Mouse (Mus musculus): ENCODE measurements around the gene Spsb2. TPM values are rescaled to one million over a fixed set of nuclear protein-coding genes. Genes with fewer than 3 reads are reported as not detected.
"Not testable (repeated sequence)": the region's sequence is repeated elsewhere in the genome, so short reads cannot be mapped to it uniquely, and the experiment has no call there.

The Spsb2 gene
- polyA plus RNA-seq, 1 experiment from 2014 or later: 6.3 TPM

- Histone ChIP-seq H3K4me2 (ENCODE audit: low read depth) (no peak overlapping the region), H3K4me3 (ENCODE audit: low read depth, low read length) (no peak overlapping the region), H3K9ac (ENCODE audit: low read length) (no peak overlapping the region), H3K36me3 (ENCODE audit: control insufficient read depth, insufficient read depth, low read length) (no peaks in the 10 kb centered on the region), H3K9me3 (ENCODE audit: control insufficient read depth, low read length) (no peaks in the 10 kb centered on the region), H3K4me1 (ENCODE audit: control insufficient read depth, insufficient read depth, low read length) (no peaks in the 10 kb centered on the region), H3K27me3 (ENCODE audit: control insufficient read depth, insufficient read depth, low read length) (no peaks in the 10 kb centered on the region), H3K27ac (ENCODE audit: low read depth, low read length) (no peak overlapping the region)
- WGBS: 89% methylated on average over 4 of the region's 4 CpGs
- DNase-seq (ENCODE audit: low spot score) (no peak), ATAC-seq (ENCODE audit: insufficient read depth, low FRiP score, low TSS enrichment) (no peak)
These were observed 18.9 kb upstream of the Spsb2 start for GRCm38 (mm10) chr6:124789519-124789918.

- Histone ChIP-seq H3K27ac (ENCODE audit: low read depth, low read length) (no peak overlapping the region), H3K9me3 (ENCODE audit: control insufficient read depth, low read length) (no peaks in the 10 kb centered on the region), H3K9ac (ENCODE audit: low read length) (no peak overlapping the region), H3K4me2 (ENCODE audit: low read depth) (no peak overlapping the region), H3K4me1 (ENCODE audit: control insufficient read depth, insufficient read depth, low read length) (no peaks in the 10 kb centered on the region), H3K36me3 (ENCODE audit: control insufficient read depth, insufficient read depth, low read length) (no peaks in the 10 kb centered on the region), H3K27me3 (ENCODE audit: control insufficient read depth, insufficient read depth, low read length) (no peaks in the 10 kb centered on the region), H3K4me3 (ENCODE audit: low read depth, low read length) (no peak overlapping the region)
- DNase-seq (ENCODE audit: low spot score) (no peak), ATAC-seq (ENCODE audit: insufficient read depth, low FRiP score, low TSS enrichment) (no peak)
- WGBS: 80% methylated on average over 4 of the region's 4 CpGs
These were observed 18.3 kb upstream of the Spsb2 start for GRCm38 (mm10) chr6:124790121-124790520.

GRCm38 (mm10) chr6:124791911-124792310 lies 16.6 kb upstream of the Spsb2 start:
- H3K4me2 ChIP-seq (ENCODE audit: low read depth): no peak overlapping the region
- H3K4me3 ChIP-seq (ENCODE audit: low read depth, low read length): no peak overlapping the region
- H3K9me3 ChIP-seq (ENCODE audit: control insufficient read depth, low read length): no peaks in the 10 kb centered on the region
- DNase-seq (ENCODE audit: low spot score) (no peak), ATAC-seq (ENCODE audit: insufficient read depth, low FRiP score, low TSS enrichment) (no peak)
- no peaks in the 10 kb centered on the region for H3K27me3 ChIP-seq (ENCODE audit: control insufficient read depth, insufficient read depth, low read length)
- H3K36me3 ChIP-seq (ENCODE audit: control insufficient read depth, insufficient read depth, low read length): no peaks in the 10 kb centered on the region
- WGBS: 87% methylated on average over 3 of the region's 3 CpGs
- no peak overlapping the region for H3K9ac ChIP-seq (ENCODE audit: low read length)
- H3K27ac ChIP-seq (ENCODE audit: low read depth, low read length): no peak overlapping the region
- H3K4me1 ChIP-seq (ENCODE audit: control insufficient read depth, insufficient read depth, low read length): no peaks in the 10 kb centered on the region

GRCm38 (mm10) chr6:124795781-124796180 lies 12.7 kb upstream of the Spsb2 start:
- Histone ChIP-seq H3K27ac (ENCODE audit: low read depth, low read length) (no peak overlapping the region), H3K4me2 (ENCODE audit: low read depth) (no peak overlapping the region), H3K27me3 (ENCODE audit: control insufficient read depth, insufficient read depth, low read length) (no peaks in the 10 kb centered on the region), H3K4me3 (ENCODE audit: low read depth, low read length) (no peak overlapping the region), H3K9me3 (ENCODE audit: control insufficient read depth, low read length) (no peaks in the 10 kb centered on the region), H3K36me3 (ENCODE audit: control insufficient read depth, insufficient read depth, low read length) (no peaks in the 10 kb centered on the region), H3K9ac (ENCODE audit: low read length) (no peak overlapping the region), H3K4me1 (ENCODE audit: control insufficient read depth, insufficient read depth, low read length) (no peaks in the 10 kb centered on the region)
- no peak for ATAC-seq (ENCODE audit: insufficient read depth, low FRiP score, low TSS enrichment)
- no peak for DNase-seq (ENCODE audit: low spot score)
- 68% methylated on average over 4 of the region's 4 CpGs for WGBS

GRCm38 (mm10) chr6:124796200-124796599 lies 12.3 kb upstream of the Spsb2 start:
- Histone ChIP-seq H3K9me3 (ENCODE audit: control insufficient read depth, low read length) (no peaks in the 10 kb centered on the region), H3K4me1 (ENCODE audit: control insufficient read depth, insufficient read depth, low read length) (no peaks in the 10 kb centered on the region), H3K4me3 (ENCODE audit: low read depth, low read length) (no peak overlapping the region), H3K4me2 (ENCODE audit: low read depth) (no peak overlapping the region), H3K36me3 (ENCODE audit: control insufficient read depth, insufficient read depth, low read length) (no peaks in the 10 kb centered on the region), H3K27ac (ENCODE audit: low read depth, low read length) (no peak overlapping the region), H3K27me3 (ENCODE audit: control insufficient read depth, insufficient read depth, low read length) (no peaks in the 10 kb centered on the region), H3K9ac (ENCODE audit: low read length) (no peak overlapping the region)
- no peak for DNase-seq (ENCODE audit: low spot score)
- WGBS: 79% methylated on average over 2 of the region's 2 CpGs
- ATAC-seq (ENCODE audit: insufficient read depth, low FRiP score, low TSS enrichment): no peak

- H3K27ac ChIP-seq (ENCODE audit: low read depth, low read length); H3K36me3 ChIP-seq (ENCODE audit: control insufficient read depth, insufficient read depth, low read length); DNase-seq (ENCODE audit: low spot score); H3K4me3 ChIP-seq (ENCODE audit: low read depth, low read length); H3K4me1 ChIP-seq (ENCODE audit: control insufficient read depth, insufficient read depth, low read length); H3K9ac ChIP-seq (ENCODE audit: low read length); H3K27me3 ChIP-seq (ENCODE audit: control insufficient read depth, insufficient read depth, low read length); H3K9me3 ChIP-seq (ENCODE audit: control insufficient read depth, low read length); ATAC-seq (ENCODE audit: insufficient read depth, low FRiP score, low TSS enrichment); H3K4me2 ChIP-seq (ENCODE audit: low read depth): not testable (repeated sequence)
- WGBS: 22% methylated on average over 4 of the region's 9 CpGs
These were observed 6.1 kb upstream of the Spsb2 start for GRCm38 (mm10) chr6:124802400-124802799.

- H3K27me3 ChIP-seq (ENCODE audit: control insufficient read depth, insufficient read depth, low read length): no peaks in the 10 kb centered on the region
- ATAC-seq (ENCODE audit: insufficient read depth, low FRiP score, low TSS enrichment): no peak
- no peak overlapping the region for H3K4me3 ChIP-seq (ENCODE audit: low read depth, low read length)
- DNase-seq (ENCODE audit: low spot score): no peak
- H3K36me3 ChIP-seq (ENCODE audit: control insufficient read depth, insufficient read depth, low read length): no peaks in the 10 kb centered on the region
- 70% methylated on average over 3 of the region's 3 CpGs for WGBS
- no peak overlapping the region for H3K4me2 ChIP-seq (ENCODE audit: low read depth)
- H3K9me3 ChIP-seq (ENCODE audit: control insufficient read depth, low read length): no peaks in the 10 kb centered on the region
- H3K9ac ChIP-seq (ENCODE audit: low read length): no peak overlapping the region
- peaks cover 7% of the 10 kb centered on the region; the same call in 1 of the 2 replicates for H3K4me1 ChIP-seq (ENCODE audit: control insufficient read depth, insufficient read depth, low read length)
- H3K27ac ChIP-seq (ENCODE audit: low read depth, low read length): no peak overlapping the region
These were observed 5.4 kb upstream of the Spsb2 start for GRCm38 (mm10) chr6:124803061-124803460.

DNA sequence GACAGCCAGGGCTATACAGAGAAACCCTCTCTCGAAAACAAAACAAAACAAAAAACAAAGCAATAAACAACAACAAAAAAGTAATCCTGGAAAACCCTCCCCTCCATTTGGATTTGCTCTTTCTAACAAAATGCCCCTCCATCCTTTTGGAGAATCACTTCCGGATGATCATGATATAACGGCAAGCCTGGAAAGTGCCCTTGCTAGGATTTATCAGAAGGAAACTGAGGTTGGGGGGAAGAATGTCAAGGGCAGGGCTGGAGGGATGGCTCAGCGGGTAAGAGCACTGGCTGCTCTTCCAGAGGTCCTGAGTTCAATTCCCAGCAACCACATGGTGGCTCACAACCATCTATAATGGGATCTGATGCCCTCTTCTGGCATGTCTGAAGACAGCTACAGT lies 4.8 kb upstream of the Spsb2 start:
- not testable (repeated sequence) for H3K36me3 ChIP-seq (ENCODE audit: control insufficient read depth, insufficient read depth, low read length); H3K9me3 ChIP-seq (ENCODE audit: control insufficient read depth, low read length); H3K27ac ChIP-seq (ENCODE audit: low read depth, low read length); H3K4me3 ChIP-seq (ENCODE audit: low read depth, low read length); DNase-seq (ENCODE audit: low spot score); H3K27me3 ChIP-seq (ENCODE audit: control insufficient read depth, insufficient read depth, low read length); H3K4me2 ChIP-seq (ENCODE audit: low read depth); H3K9ac ChIP-seq (ENCODE audit: low read length); ATAC-seq (ENCODE audit: insufficient read depth, low FRiP score, low TSS enrichment); H3K4me1 ChIP-seq (ENCODE audit: control insufficient read depth, insufficient read depth, low read length)
- 94% methylated on average over 4 of the region's 4 CpGs for WGBS

GRCm38 (mm10) chr6:124804341-124804740 lies 4.1 kb upstream of the Spsb2 start:
- H3K27ac ChIP-seq (ENCODE audit: low read depth, low read length): no peak overlapping the region
- no peaks in the 10 kb centered on the region for H3K27me3 ChIP-seq (ENCODE audit: control insufficient read depth, insufficient read depth, low read length)
- WGBS: 93% methylated on average over 3 of the region's 3 CpGs
- no peak overlapping the region for H3K4me2 ChIP-seq (ENCODE audit: low read depth)
- H3K9me3 ChIP-seq (ENCODE audit: control insufficient read depth, low read length): no peaks in the 10 kb centered on the region
- ATAC-seq (ENCODE audit: insufficient read depth, low FRiP score, low TSS enrichment) (no peak), DNase-seq (ENCODE audit: low spot score) (no peak)
- H3K4me3 ChIP-seq (ENCODE audit: low read depth, low read length): no peak overlapping the region
- H3K36me3 ChIP-seq (ENCODE audit: control insufficient read depth, insufficient read depth, low read length): no peaks in the 10 kb centered on the region
- peaks cover 10% of the 10 kb centered on the region for H3K4me1 ChIP-seq (ENCODE audit: control insufficient read depth, insufficient read depth, low read length)
- no peak overlapping the region for H3K9ac ChIP-seq (ENCODE audit: low read length)
